Mouse (Mus musculus) cerebellum, adult 2 months (tissue): Measurements from ENCODE around the gene Fbxl19.

Experiments used
- CTCF ChIP-seq: fragments of 200-500 bp; IDR thresholded peaks from 2 replicates; pipeline ENCODE4 v1.5.1; 2011; ENCODE audit warnings: low read depth, mild to moderate bottlenecking, control low read depth, low read length, moderate library complexity, borderline replicate concordance; ENCODE audit not compliant: insufficient read depth
- POLR2A ChIP-seq: fragments of 200-500 bp; IDR thresholded peaks from 2 replicates; pipeline ENCODE4 v1.6.1; 2011; ENCODE audit warnings: low read length, control low read depth, borderline replicate concordance; ENCODE audit not compliant: insufficient read depth

- TF ChIP-seq POLR2A (peak; percentile 37; the same call in 1 of the 2 replicates), CTCF (no peak)
Observed at GRCm38 (mm10) chr7:127814241-127814921, 70.0 kb downstream of the Fbxl19 start.
